Mouse (Mus musculus) heart, postnatal 0 days (tissue): ENCODE results near the gene Olfr282. TPM values are rescaled to one million over a fixed set of nuclear protein-coding genes. Genes with fewer than 3 reads are reported as not detected.

ENCODE experiments used
- ATAC-seq: fragments of 200-750 bp; cut with Nextera tagmentation; 2 replicates; pipeline ENCODE4 v1.8.0; 2017; ENCODE audit warnings: low read depth, moderate number of reproducible peaks, moderate library complexity; ENCODE audit not compliant: insufficient read depth
- DNase-seq: peaks from one replicate; pipeline ENCODE4 v3.0.0-alpha.2; 2016; ENCODE audit warnings: low spot score
- H3K27ac ChIP-seq: fragments of 300-500 bp; sonication (generic); 2 replicates; pipeline ENCODE4 v1.5.1; 2014; ENCODE audit warnings: low read depth, mild to moderate bottlenecking
- H3K27me3 ChIP-seq: fragments of 300-500 bp; sonication (generic); 2 replicates; pipeline ENCODE4 v1.6.1; 2014; ENCODE audit warnings: low read length, mixed read lengths; ENCODE audit not compliant: control insufficient read depth, insufficient read depth
- H3K36me3 ChIP-seq: fragments of 300-500 bp; sonication (generic); replicated peaks from 2 replicates; pipeline ENCODE4 v1.6.1; 2014; ENCODE audit warnings: low read length, mixed read lengths; ENCODE audit not compliant: control insufficient read depth, insufficient read depth
- H3K4me1 ChIP-seq: fragments of 300-500 bp; sonication (generic); 2 replicates; pipeline ENCODE4 v1.6.1; 2014; ENCODE audit warnings: antibody characterized with exemption; ENCODE audit not compliant: control insufficient read depth, insufficient read depth
- H3K4me2 ChIP-seq: fragments of 300-500 bp; sonication (generic); 2 replicates; pipeline ENCODE4 v1.6.1; 2014; ENCODE audit warnings: low read depth, mild to moderate bottlenecking, low read length, moderate library complexity
- H3K4me3 ChIP-seq: fragments of 300-500 bp; sonication (generic); 2 replicates; pipeline ENCODE4 v1.5.1; 2014; ENCODE audit warnings: low read depth, low read length
- H3K9ac ChIP-seq: fragments of 300-500 bp; sonication (generic); replicated peaks from 2 replicates; pipeline ENCODE4 v1.6.1; 2014; ENCODE audit warnings: low read depth, low read length, mixed read lengths
- H3K9me3 ChIP-seq: fragments of 300-500 bp; sonication (generic); replicated peaks from 2 replicates; pipeline ENCODE4 v1.6.1; 2016; ENCODE audit warnings: low read length; ENCODE audit not compliant: control insufficient read depth
- CTCF ChIP-seq: IDR thresholded peaks from 2 replicates; pipeline ENCODE4 v1.5.1; 2016; ENCODE audit warnings: antibody characterized with exemption, control low read depth, low read depth
- EP300 ChIP-seq: IDR thresholded peaks from 2 replicates; pipeline ENCODE4 v1.6.1; 2016; ENCODE audit warnings: antibody characterized with exemption, low read depth
- WGBS: fragments of 180-500 bp; shearing (Covaris S2); extraction: QIAGEN DNeasy Blood & Tissue Kit; methylation state at CpG from one replicate; pipeline ENCODE4 v1.1.7; 2014; 5-methylcytosine and 5-hydroxymethylcytosine counted together
- polyA plus RNA-seq: library from polyadenylated mRNA; unstranded; fragments of >200 nt; fragmentation: Nextera tagmentation; extraction: Ambion mirVana; gene quantifications from 2 replicates; pipeline ENCODE4 v1.2.1, GENCODE M21; 2015
- total RNA-seq: library from RNA; depleted of rRNA; stranded (reverse); fragments of >200 nt; gene quantifications from 2 replicates; pipeline ENCODE4 v1.2.3, GENCODE M21; 2014; ENCODE audit warnings: low replicate concordance

Gene Olfr282
- total and polyA plus RNA-seq, 2 experiments from 2014 or later: not detected

DNA sequence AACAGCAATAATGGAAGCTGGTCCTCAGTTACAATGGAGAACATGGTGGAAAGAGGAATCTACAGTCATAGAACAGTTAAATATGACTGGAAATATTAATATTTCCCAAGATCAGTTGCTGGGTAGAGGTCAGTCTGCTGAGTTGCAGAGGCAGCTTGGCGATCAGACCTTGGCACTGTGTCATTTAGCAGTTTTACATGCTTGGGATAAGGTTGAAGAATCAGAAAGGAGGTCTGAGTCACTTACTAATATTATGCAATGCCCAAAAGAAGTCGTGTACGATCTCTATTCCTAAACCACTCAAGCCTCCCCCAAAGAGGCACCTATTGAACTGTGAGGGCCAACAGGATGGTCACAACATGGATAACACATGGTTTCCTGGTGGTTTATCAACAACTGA is 13.5 kb downstream of the Olfr282 start:
- no peaks in the 10 kb centered on the region for H3K36me3 ChIP-seq
- no peak overlapping the region for H3K27ac ChIP-seq
- no peaks in the 10 kb centered on the region for H3K27me3 ChIP-seq
- H3K4me3 ChIP-seq: no peak overlapping the region
- DNase-seq: no peak
- no peak for ATAC-seq
- no peaks in the 10 kb centered on the region for H3K9me3 ChIP-seq
- no peak for TF ChIP-seq EP300
- no peak for TF ChIP-seq CTCF
- no peak overlapping the region for H3K9ac ChIP-seq
- no peak overlapping the region for H3K4me2 ChIP-seq
- 63% methylated on average over 3 of the region's 3 CpGs for WGBS
- H3K4me1 ChIP-seq: no peaks in the 10 kb centered on the region

DNA sequence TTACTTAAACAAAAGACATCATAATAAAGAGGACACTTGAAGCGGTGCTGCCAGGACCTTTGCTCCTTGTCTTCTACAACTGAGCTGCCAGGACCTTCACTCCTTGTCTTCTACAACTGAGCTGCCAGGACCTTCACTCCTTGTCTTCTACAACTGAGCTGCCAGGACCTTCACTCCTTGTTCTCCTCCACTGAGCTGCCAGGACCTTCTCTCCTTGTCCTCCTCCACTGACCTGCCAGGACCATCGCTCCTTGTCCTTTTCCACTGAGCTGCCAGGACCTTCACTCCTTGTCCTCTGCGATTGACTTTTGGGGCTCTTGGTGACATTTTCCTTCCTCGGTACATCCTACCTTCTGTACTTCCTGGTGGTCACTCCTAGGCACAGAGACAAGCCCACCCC is 17.5 kb downstream of the Olfr282 start:
- no peaks in the 10 kb centered on the region for H3K9me3 ChIP-seq
- no peaks in the 10 kb centered on the region for H3K27me3 ChIP-seq
- no peak overlapping the region for H3K4me2 ChIP-seq
- ATAC-seq (no peak), DNase-seq (no peak)
- no peaks in the 10 kb centered on the region for H3K36me3 ChIP-seq
- H3K27ac ChIP-seq: no peak overlapping the region
- H3K9ac ChIP-seq: no peak overlapping the region
- H3K4me3 ChIP-seq: no peak overlapping the region
- H3K4me1 ChIP-seq: no peaks in the 10 kb centered on the region
- WGBS: 59% methylated on average over 4 of the region's 4 CpGs
- TF ChIP-seq EP300: no peak
- TF ChIP-seq CTCF: no peak

DNA sequence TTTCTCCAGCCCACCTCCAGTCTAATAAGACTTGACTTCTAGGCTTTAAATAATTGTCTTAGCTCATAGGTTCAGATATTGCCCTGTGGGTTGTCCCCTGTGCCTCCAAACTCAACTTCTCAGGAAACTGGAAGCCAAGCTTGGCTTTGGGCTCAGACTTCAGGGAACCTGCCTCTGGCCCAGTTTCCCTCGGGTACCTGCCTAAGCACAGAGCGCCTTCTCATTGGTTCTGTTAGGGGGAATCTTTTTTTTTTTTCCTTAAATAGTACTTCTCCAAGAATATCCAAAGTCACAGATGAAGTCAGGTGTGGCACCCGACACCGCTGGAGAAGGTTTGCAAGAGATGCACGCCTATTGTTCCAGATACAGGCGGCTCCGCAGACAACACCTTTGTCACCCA is 21.3 kb downstream of the Olfr282 start, which contains the start of gene Olfr281:
TSS of gene Olfr281 (plus strand) at position 301 of the 400 bp plus-strand sequence.
- 92% methylated on average over 7 of the region's 7 CpGs for WGBS
- DNase-seq (no peak), ATAC-seq (no peak)
- H3K9me3 ChIP-seq: no peaks in the 10 kb centered on the region
- TF ChIP-seq EP300 (no peak), CTCF (no peak)
- no peak within 1 kb of the TSS for H3K27ac ChIP-seq
- no peaks in the 10 kb centered on the region for H3K27me3 ChIP-seq
- no peak within 1 kb of the TSS for H3K4me3 ChIP-seq
- H3K4me1 ChIP-seq: no peaks in the 10 kb centered on the region
- H3K9ac ChIP-seq: no peak within 1 kb of the TSS
- no peaks in the 10 kb centered on the region for H3K36me3 ChIP-seq
- H3K4me2 ChIP-seq: no peak within 1 kb of the TSS

DNA sequence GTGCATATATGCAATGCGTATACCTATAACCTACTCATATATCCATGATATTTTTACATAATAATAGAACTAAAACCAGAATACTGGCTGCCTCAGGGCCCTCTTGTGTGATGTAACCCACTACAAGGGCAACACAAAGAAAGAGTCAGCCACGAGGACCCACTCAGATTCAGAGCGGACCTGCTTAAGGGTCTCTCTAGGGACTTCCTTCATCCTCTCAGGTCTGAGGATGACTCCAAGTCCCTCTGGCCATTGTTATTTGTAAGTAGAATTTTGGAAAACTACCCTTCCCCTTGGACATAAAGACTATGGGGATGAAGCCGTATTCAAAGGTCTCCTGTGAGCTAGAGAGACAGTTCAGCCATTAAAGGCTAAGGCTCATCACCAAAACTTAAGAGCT is 38.6 kb downstream of the Olfr282 start, which contains the start of gene OR5BS1P:
TSS of gene OR5BS1P (plus strand) at position 301 of the 400 bp plus-strand sequence.
- ATAC-seq (no peak), DNase-seq (no peak)
- H3K4me1 ChIP-seq: no peaks in the 10 kb centered on the region
- no peak within 1 kb of the TSS for H3K9ac ChIP-seq
- no peak within 1 kb of the TSS for H3K4me2 ChIP-seq
- H3K4me3 ChIP-seq: no peak within 1 kb of the TSS
- H3K27me3 ChIP-seq: no peaks in the 10 kb centered on the region
- H3K9me3 ChIP-seq: no peaks in the 10 kb centered on the region
- 85% methylated on average over 4 of the region's 4 CpGs for WGBS
- no peaks in the 10 kb centered on the region for H3K36me3 ChIP-seq
- H3K27ac ChIP-seq: no peak within 1 kb of the TSS
- no peak for TF ChIP-seq CTCF
- TF ChIP-seq EP300: no peak

DNA sequence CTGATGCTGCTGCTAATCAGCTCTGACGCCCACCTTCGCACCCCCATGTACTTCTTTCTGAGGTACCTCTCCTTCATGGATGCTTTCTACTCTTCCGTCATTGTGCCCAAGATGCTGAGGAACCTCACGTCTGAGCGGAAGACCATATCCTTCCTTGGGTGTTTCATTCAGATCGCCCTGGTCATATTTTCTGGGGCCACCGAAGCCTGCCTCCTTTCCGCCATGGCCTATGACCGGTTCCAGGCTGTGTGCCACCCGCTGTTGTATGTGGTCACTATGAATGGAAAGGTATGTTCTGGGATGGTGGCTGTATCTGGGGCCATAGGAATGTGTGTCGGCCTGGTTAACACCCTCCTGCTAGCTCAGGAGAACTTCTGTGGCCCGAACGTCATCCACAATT is 40.5 kb downstream of the Olfr282 start:
- H3K9ac ChIP-seq: no peak overlapping the region

DNA sequence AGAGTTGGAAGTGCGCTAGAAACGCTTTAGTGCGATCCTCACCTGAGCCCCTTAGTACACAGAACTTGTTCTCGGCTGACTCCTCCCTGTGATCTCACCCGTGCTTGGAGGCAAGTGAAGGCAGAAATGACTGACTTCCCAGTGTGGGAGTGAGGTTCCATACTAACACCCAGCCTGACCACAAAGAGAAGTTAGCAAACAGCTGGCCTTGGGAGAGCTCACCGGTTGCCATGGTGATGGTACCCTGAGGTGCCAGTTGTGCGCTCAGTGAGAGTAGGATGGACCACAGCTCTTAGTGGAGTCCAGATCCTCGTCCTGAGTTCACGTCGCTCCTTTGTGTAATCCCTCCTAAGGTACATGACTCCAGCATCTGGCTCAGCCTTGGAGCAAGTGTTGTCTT is 43.9 kb downstream of the Olfr282 start:
- H3K9ac ChIP-seq: no peak overlapping the region
- no peaks in the 10 kb centered on the region for H3K36me3 ChIP-seq
- ATAC-seq: no peak
- no peaks in the 10 kb centered on the region for H3K4me1 ChIP-seq
- 82% methylated on average over 10 of the region's 10 CpGs for WGBS
- H3K4me2 ChIP-seq: no peak overlapping the region
- no peaks in the 10 kb centered on the region for H3K9me3 ChIP-seq
- H3K4me3 ChIP-seq: no peak overlapping the region
- DNase-seq: no peak
- no peak overlapping the region for H3K27ac ChIP-seq
- H3K27me3 ChIP-seq: no peaks in the 10 kb centered on the region
- no peak for TF ChIP-seq EP300
- no peak for TF ChIP-seq CTCF

More for the DNA sequence above, 40.5 kb downstream of the Olfr282 start:
- H3K27ac ChIP-seq: no peak overlapping the region
- H3K4me1 ChIP-seq: no peaks in the 10 kb centered on the region
- H3K36me3 ChIP-seq: no peaks in the 10 kb centered on the region
- no peak for ATAC-seq
- no peak overlapping the region for H3K4me3 ChIP-seq
- no peak for TF ChIP-seq EP300
- no peak for TF ChIP-seq CTCF
- H3K27me3 ChIP-seq: no peaks in the 10 kb centered on the region
- H3K4me2 ChIP-seq: no peak overlapping the region
- H3K9me3 ChIP-seq: no peaks in the 10 kb centered on the region
- no peak for DNase-seq
- WGBS: 84% methylated on average over 13 of the region's 13 CpGs
